Mouse (Mus musculus) layer of hippocampus, postnatal 25 days (tissue): Measurements from ENCODE around the gene Snap47. TPM values are rescaled to one million over a fixed set of nuclear protein-coding genes. Genes with fewer than 3 reads are reported as not detected.

Experiments
- DNase-seq, 2 experiments: peaks; one replicate each; pipeline ENCODE4 v3.0.0; 2022; ENCODE audit warnings: mixed read lengths in 2 of 2, low spot score in 1 of 2; ENCODE audit errors: extremely low spot score in 1 of 2
- total RNA-seq, 2 experiments: library from RNA; stranded (reverse); gene quantifications; 2 replicates each; pipeline ENCODE4 v1.2.3; 2021

Gene Snap47
- 100 to 1,000 TPM; 345 to 382 TPM for total RNA-seq

DNA sequence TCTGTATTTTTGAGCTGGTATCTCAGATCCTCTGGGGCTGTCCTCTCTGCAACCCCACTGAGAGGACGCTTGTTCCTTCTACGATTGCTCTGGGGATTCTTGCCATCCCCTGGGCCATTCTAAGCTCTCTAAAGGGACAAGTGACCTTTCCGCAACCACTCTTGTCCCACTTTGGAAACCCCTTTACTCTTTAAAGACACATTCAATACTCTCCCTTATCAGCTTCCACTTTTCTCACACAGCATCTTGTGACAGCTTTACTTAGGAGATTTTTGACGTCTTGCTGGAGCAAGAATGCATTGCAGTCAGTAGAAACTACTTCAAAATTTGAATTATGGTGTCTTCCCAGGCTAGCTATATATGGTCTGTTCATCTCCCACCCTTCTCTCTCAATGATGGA is at the start of gene Snap47:
Gene Snap47, minus strand, starts transcription at position 101 of the 400 bp plus-strand sequence.
- no peak for DNase-seq

- no peak for DNase-seq
Measured at GRCm38 (mm10) chr11:59497747-59498146, 46.8 kb upstream of the Snap47 start.

DNA sequence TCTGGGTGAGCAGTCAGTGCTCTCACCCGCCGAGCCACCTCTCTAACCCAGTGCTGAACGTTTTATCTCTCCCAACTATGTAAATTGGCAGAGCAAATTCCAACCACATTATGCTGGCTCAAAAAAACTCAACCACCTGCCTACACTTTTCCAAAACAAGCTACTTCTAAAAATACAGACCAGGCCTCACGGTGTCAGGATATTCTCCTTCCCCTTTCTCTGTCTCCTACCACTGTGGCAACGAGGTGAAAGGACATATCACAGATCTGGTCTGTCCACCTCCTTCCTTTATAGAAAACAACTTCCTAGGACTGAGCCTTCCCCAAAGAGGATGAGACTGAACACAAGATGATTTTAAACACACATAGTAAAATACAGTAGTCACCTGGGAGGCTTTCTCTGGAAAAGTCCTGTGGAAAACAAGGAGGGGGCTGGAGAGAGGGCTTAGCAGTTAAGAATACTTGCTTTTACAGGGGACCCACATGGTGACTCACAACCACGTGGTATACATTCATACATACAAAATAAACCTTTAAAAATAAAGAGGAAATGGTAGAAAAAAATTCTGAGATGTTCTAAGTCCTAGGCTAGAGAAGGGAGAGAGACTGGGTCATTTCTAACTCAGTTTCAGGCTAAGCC is 45.8 kb upstream of the Snap47 start:
- DNase-seq = no peak

DNA sequence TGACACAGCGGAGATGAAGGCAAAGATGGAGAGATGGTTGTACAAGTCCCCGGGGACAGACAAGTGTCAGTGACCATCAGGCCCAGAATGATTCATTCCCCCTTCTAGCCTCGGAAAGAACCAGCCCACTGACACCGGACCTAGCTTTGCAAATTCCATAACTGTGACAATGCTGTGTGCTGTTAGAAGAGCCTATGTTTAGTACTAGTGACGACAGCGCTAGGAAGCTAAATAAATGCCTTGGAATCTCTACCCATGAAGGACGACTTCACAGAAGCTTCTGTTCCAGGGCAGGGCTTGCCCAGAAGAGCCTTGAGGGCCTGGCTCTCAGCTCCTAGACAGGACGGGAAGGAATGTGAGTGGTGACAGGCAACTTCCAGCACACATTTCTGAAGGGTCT is 35.2 kb upstream of the Snap47 start:
- no peak for DNase-seq

DNA sequence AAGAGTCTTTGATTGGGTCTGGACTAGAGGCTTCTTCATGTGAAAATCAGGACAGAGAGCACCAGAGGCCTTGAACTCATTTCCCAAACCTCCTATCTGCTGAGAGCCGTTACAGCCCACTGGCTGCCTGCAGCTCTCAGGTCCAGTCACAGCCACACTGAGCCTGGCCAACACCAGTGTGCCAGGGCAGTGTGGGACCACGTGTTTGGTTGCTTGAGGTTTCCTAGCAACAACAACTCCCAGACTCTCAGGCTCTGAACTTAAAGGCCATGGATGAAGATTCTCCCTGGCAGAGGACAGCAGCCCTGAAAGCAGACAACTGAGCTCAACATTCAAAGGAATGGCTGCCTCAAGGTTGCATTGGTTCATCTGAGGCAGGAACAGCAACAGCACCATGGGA is 34.7 kb upstream of the Snap47 start:
- no peak for DNase-seq

GRCm38 (mm10) chr11:59483212-59483611 is 32.2 kb upstream of the Snap47 start:
- peak; percentile 32 to 68 for DNase-seq

DNA sequence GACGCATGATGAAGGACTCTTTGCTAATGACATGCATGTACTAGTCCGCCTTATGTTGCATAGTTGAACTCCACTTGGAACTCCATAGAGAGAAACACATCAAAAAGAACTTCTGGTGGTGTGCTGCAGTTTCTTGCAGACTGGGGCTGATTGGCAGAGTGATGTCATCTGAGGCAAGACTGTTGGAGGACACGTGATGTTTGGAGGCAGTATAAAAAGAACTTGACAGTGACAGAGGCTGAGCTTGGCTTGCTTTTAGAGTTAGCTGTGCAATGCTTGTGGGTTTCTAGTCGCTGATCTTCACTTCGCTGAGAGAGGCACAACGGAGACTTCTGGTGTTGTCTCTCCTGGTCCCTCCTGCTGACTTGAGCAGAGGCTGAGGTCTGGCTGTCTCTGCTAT is 26.3 kb upstream of the Snap47 start:
- DNase-seq = no peak

DNA sequence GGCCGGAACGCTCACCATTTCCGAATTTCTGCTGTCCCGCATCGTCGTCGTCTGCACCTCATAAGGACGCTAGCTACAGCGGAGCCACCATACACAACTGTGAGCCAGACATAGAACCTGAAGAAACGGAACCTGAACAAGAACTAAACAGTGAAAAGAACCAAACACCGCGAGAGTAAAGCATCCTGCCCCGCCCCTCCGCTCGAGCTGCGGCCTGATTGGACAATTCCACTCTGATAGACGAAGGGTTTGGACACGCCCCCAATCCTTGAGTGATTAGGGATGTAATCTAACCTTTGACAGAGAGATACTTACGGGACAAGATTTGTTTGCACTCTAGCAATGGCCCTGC is 21.3 kb upstream of the Snap47 start, which contains the start of gene Zfp867:
Gene Zfp867, minus strand, starts transcription at position 149 of the 352 bp plus-strand sequence.
- peak; percentile 63 to 78 for DNase-seq

DNA sequence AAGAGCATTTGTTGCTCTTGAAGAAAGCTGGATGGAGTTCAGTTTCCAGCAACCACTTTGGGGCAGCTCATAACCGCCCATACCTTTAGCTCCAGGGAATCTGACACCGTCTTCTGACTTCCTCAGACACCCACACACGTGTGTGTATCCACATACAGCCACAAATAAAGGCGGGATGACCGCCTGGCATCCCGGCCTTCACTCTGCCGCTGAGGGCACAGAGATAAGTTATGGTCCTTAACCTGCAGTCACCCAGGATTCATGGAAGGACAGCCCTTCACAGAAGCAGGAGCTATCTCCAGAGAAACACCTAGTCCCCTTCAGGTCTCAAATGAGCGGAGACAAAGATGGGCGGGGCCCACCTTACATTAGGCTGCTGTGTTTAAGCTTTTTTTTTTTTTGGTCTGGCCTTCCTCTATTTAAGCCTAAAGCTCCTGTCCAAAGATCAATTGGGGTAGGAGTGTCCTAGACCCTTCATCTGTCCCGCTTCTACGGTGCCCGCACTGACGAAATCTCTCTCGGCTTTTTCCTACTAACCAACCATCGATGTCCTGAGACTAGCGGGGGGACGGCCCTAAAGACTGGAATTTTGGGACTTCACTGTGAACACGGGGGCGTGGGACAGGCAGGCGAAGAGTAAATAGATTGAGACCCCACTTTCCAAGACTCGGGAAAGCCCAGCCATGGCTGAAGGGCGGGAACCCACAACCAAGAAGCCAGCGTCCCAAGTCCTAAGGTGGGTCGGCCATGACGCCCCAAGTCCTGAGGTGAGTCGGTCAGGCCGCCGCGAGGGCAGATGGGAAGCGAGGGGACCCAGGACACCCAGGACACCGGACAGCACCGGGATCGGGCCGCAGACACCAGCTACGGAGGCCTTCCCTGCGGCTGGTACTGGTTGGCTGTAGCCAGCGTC is 20.7 kb upstream of the Snap47 start:
- no peak for DNase-seq

DNA sequence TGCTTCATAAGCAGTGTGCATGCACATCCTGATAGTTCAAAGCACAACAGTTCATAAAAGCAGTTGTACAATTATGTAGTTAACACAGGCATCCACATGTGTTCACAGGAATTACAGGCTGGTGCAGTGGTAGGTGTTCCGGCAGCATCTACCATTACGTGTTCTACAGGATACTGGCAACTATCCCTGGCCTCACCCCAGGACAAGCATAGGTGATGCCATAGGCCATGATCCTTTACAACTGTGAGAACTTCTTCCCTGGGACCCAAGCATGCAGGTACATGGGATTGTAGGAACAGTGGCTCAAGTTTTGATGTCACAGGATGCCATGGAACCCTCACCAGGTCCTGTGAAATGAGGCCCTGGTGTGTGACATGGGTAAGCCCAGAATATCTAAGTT is 9.5 kb upstream of the Snap47 start:
- no peak for DNase-seq

GRCm38 (mm10) chr11:59458973-59459372 is 8.0 kb upstream of the Snap47 start:
- no peak for DNase-seq

- DNase-seq = no peak
Measured at GRCm38 (mm10) chr11:59456891-59457290, 5.9 kb upstream of the Snap47 start.

DNA sequence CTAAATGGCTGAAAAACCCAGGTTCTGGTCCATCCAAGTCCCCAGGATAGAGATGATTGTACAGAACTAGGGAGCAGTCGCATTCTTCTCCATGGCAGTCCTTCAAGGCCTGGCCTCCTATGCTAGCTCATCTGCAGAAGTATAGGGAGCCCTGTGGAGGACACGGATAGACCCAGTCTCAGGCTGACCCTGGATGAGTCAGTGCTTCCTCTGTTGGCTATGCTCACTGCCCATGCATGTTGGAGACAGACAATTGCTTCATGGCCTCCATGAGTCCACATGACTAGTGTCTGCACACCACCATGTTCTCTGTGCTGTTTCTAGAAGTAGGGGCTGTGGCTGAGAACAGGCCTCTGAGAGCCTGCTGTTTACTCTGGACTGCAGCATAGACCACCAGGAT is 5.4 kb upstream of the Snap47 start:
- no peak for DNase-seq

DNA sequence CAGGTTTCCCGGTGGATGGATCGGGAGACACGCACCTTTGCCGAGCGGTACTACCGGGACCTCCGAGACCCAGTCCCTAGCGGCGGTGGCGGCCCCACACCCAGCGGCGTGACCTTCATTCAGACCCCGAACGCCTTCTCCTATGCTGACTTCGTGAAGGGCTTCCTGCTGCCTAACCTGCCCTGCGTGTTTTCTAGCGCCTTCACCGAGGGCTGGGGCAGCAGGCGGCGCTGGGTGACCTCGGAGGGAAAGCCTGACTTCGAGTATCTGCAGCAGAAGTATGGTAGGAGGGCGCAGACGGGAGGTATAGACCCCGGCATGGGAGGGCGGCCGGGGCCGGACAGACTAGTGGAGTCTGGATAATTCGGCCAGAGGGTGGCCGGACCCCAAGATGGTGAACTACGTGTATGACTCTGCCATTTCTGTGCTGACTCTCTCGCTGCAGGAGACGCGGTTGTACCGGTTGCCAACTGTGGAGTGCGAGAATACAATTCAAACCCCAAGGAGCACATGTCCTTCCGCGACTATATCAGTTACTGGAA is 685 bp downstream of the Snap47 start:
- no peak for DNase-seq

DNA sequence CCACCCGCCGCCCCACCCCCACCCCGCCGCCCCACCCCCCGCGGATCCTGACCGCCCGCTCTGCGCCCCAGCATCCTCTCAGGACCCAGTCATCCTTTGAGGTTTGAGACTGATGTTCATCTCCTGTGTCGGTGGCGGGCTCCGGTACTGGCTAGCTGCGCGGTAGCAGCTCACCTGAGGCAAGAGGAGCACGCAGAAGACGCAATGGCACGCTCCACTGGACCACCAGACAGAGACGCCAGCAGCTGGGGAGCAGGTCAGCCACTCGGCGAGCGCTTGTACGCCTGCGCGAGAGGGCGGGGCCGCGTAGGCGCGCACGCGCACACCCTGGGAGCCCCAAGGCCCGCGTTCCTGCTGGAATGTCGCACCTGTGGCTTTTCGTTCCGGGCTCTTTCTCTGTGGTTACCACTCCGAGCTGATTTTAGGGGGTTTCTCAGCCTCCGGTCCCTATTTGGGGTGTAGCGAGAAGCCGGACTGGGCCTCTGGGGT is 1.2 kb downstream of the Snap47 start, which contains the start of gene Jmjd4:
Gene Jmjd4, plus strand, starts transcription at position 305 of the 489 bp plus-strand sequence.
- DNase-seq = peak; percentile 87 to 91

DNA sequence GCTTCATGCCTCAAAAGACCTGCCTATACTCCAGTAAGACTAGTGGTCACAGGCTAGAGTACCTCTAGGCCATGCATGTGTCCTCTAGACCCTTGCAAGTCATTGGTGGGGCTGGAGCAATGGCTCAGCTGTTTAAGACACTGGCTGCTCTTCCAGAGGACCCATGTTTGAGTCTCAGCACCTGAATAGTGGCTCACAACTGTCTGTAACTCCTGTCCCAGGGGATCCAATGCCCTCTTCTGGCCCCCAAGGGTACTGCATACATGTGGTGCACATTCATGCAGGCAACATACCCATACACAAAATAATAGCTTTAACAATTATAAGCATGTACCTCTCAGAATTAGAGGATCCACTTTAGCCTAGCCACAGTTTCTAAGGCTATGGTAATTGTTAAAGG is 7.9 kb downstream of the Snap47 start:
- DNase-seq = no peak

DNA sequence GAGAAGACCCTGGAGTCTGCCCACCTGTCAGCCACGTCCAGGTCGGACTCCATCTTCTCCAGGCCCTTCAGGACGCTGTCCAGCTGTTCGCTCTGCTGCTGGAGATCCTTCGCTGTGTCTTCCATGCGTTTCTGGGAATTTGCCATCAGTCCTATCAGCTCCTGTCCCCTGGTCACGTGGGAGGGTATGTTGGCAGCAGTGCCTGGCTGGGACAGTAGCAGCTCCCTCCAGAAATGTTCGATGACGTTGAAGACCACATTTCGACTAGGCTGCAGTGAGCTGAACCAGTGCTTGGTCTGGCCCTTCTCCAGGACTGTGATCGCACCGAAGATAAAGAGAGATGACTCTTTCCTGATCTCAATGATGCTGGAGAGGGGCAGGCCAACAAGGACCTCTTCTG is 13.0 kb downstream of the Snap47 start:
- no peak for DNase-seq

DNA sequence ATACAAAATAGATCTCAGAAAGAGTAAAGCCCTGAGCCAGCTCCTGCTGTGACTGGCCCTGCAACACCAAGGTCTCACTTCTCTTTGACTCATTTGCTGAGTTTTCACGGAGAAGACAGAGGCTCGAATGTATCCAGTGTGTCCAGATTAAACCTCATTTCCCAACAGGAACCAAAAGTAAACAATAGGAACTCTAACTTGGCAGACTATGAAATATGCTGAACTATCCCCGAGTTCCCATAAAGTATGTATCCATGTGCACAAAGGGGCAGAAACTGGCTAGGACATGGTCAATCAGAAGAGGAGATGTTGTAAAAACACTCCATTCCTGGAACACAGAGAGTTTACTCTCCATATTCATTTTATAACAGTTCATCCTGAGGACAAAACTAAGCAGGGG is 18.7 kb downstream of the Snap47 start:
- DNase-seq = no peak

- no peak for DNase-seq
Measured at GRCm38 (mm10) chr11:59429959-59430358, 21.0 kb downstream of the Snap47 start.

DNA sequence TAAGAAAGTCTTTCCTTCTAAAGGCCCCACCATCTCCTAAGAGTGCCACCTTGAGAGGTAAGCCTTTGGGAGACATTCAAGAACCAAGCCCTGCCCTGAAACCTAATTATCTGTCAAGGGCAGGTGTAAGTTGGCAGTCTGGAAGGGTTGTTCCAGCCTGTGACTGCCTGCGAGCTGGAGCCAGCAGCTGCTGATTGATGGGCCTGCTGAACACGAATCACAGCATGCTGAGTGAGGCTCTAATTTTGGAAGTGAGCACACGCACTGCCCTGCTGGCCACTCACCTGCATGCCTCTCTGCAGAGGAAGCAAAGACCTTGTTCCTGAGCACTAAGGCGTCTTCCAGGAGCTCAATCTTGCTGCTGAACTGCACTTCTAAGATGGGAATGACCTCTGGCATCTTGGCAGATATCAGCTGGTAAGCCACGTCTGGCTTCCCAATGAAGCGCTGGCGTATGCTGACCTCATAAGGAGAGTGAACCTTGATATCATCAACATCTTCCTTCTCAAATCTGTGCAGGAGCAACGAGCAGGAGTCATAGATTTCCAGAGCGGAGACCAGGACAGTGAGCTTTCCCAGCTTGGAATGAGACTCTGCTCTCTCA is 22.8 kb downstream of the Snap47 start:
- no peak for DNase-seq

DNA sequence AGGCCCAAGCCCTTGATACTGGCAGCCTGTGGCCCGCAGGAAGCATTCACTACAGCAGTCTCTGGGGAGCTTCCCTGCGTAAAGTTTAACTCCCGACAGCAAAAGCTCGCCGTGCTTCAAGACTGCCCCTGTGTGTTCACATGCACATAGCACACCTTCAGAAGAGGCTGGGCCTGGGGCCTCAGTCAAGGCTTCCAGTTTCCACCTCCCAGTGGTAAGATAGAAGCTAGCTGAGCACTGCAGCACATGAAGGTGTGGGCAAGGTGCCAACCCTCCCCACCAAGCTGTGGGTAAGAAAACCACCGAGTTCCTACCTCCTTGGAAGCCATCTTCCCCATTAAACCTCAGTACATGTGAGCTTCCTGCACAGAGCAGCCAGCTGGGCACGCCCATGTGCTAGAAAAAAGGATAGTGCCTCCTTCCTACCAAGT is 25.3 kb downstream of the Snap47 start:
- DNase-seq = no peak
